Mouse (Mus musculus) G1E (cell line): ENCODE measurements around the gene Retreg1. TPM values are rescaled to one million over a fixed set of nuclear protein-coding genes. Genes with fewer than 3 reads are reported as not detected.
A peak's percentile ranks its signal among the peaks of the same experiment; 100 is the strongest.
"Not testable (repeated sequence)": the region's sequence is repeated elsewhere in the genome, so short reads cannot be mapped to it uniquely, and the experiment has no call there.

Source experiments
- ATAC-seq: 2 replicates; pipeline ENCODE4 v1.8.0; 2016; ENCODE audit warnings: mild to moderate bottlenecking; ENCODE audit not compliant: insufficient number of reproducible peaks, poor library complexity, low FRiP score, severe bottlenecking; ENCODE audit errors: extremely low read depth
- DNase-seq: peaks from one replicate; pipeline ENCODE4 v3.0.0; 2012; ENCODE audit warnings: low spot score
- H3K27me3 ChIP-seq: 2 replicates; pipeline ENCODE4 v1.6.1; 2012; ENCODE audit warnings: mild to moderate bottlenecking, low read length, inconsistent platforms; ENCODE audit not compliant: insufficient read depth
- H3K36me3 ChIP-seq: replicated peaks from 2 replicates; pipeline ENCODE3; 2012; ENCODE audit warnings: mild to moderate bottlenecking, inconsistent platforms
- H3K4me1 ChIP-seq: 2 replicates; pipeline ENCODE4 v1.6.1; 2012; ENCODE audit warnings: low read depth, low read length, inconsistent platforms, mixed read lengths; ENCODE audit not compliant: insufficient read depth
- H3K4me3 ChIP-seq: 2 replicates; pipeline ENCODE4 v1.5.1; 2012; ENCODE audit warnings: low read depth, mild to moderate bottlenecking, inconsistent platforms, low read length, moderate library complexity, mixed read lengths
- H3K9me3 ChIP-seq: replicated peaks from 2 replicates; pipeline ENCODE4 v1.6.1; 2012; ENCODE audit warnings: inconsistent platforms
- CTCF ChIP-seq: IDR thresholded peaks from 2 replicates; pipeline ENCODE4 v1.5.1; 2012; ENCODE audit warnings: low read depth, low read length, inconsistent platforms, mixed read lengths
- GATA1 ChIP-seq: IDR thresholded peaks from 2 replicates; pipeline ENCODE4 v1.6.1; 2012; ENCODE audit warnings: borderline replicate concordance, low read length, inconsistent platforms, mixed read lengths
- GATA2 ChIP-seq: IDR thresholded peaks from 2 replicates; pipeline ENCODE4 v1.6.1; 2012; ENCODE audit warnings: low read depth, low read length, inconsistent platforms, borderline replicate concordance
- POLR2AphosphoS5 ChIP-seq: IDR thresholded peaks from 2 replicates; pipeline ENCODE4 v1.6.1; 2012; ENCODE audit warnings: low read depth, low read length, inconsistent platforms; ENCODE audit not compliant: insufficient replicate concordance
- TAL1 ChIP-seq: conservative IDR thresholded peaks from 2 replicates; pipeline ENCODE4 v1.6.1; 2012; ENCODE audit warnings: low read depth, low read length, inconsistent platforms, mixed read lengths
- polyA plus RNA-seq: library from polyadenylated mRNA; stranded (reverse); fragments of >175 nt; gene quantifications from 2 replicates; pipeline ENCODE4 v1.2.3, GENCODE M21; 2012
- total RNA-seq, 2 experiments: library from RNA; stranded (forward) in 1 of 2; stranded (reverse) in 1 of 2; fragments of 200-1000 nt in 1 of 2; fragments of >200 nt in 1 of 2; fragmentation: Nextera tagmentation in 1 of 2; gene quantifications; 2 replicates each; pipeline ENCODE4 v1.2.3; 2014 to 2017

The Retreg1 gene
- total and polyA plus RNA-seq, 3 experiments = 0.16 TPM; not detected in 2

DNA sequence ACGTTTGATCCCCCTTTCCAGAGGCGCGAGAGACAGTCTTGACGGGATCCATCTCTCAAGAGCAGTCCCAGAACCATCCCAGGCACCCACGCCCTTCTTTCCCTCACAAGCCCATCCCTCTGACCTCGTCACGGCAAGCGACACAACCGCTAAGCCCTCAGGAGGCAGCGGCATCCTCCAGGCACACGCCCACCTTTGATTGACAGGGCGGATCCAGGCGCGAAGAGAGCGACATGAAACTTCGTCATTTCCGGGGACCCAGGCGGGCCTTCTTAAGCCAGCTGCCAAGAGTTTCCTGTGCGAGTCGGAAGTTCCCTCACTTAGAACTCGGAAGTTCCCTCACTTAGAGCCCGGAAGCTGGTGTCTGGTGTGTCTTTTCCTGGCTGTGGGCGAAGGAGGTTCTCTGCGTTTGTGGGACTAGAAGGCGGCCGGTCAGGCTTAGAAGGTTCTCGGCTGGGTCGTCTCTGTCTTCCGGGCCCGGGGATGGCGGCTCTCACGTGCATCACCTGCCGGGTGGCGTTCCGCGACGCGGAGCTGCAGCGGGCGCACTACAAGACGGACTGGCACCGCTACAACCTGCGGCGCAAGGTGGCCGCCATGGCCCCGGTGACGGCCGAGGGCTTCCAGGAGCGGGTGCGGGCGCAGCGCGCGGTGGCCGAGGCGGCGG, 141.2 kb downstream of the Retreg1 start, which contains the start of gene Zfp622:
Zfp622 (plus strand) TSS at position 300 of the 667 bp plus-strand sequence.
- H3K27me3 ChIP-seq = no peaks in the 10 kb centered on the region
- DNase-seq = peak; percentile 81
- ATAC-seq = peak; percentile 99

DNA sequence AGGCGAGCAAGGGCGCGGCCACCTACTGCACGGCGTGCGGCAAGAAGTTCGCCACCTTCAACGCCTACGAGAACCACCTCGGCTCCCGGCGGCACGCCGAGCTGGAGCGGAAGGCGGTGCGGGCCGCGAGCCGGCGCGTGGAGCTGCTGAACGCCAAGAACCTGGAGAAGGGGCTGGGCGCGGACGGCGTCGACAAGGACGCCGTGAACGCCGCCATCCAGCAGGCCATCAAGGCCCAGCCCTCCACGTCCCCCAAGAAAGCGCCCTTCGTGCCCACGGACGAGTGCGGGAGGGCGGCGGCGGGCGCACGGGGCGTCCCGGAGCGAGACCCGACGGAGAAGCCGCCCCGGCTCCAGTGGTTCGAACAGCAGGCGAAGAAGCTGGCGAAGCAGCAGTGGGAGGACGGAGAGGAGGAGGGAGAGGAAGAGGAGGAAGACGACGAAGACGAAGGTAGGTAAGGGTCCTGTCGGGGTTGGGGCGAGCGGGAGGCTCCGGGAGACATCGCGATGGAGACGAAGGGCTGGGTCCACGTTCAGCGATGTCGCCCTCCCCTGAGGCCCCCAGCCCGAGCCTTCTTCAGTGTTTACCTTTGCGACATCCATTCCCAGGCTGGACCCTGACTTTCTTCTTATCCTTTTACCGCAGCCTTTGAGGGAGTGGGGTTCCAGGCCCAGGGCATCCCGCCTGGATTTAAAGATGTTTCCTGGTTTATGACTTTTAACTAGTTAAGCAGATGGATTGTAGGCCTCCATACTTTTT, 141.9 kb downstream of the Retreg1 start:
- no peaks in the 10 kb centered on the region for H3K27me3 ChIP-seq
- no peak for ATAC-seq
- peak overlapping the region; percentile 99 for H3K4me3 ChIP-seq
- no peaks in the 10 kb centered on the region for H3K9me3 ChIP-seq
- H3K36me3 ChIP-seq = peaks cover 35% of the 10 kb centered on the region
- no peak for TF ChIP-seq POLR2AphosphoS5
- no peak for TF ChIP-seq GATA1
- TF ChIP-seq GATA2 = no peak
- no peak for TF ChIP-seq CTCF
- no peak for TF ChIP-seq TAL1
- peaks cover 28% of the 10 kb centered on the region for H3K4me1 ChIP-seq
- peak; percentile 2 for DNase-seq

More for the DNA sequence above, 141.2 kb downstream of the Retreg1 start, which contains the start of gene Zfp622:
- no peak for TF ChIP-seq CTCF
- no peak for TF ChIP-seq GATA2
- no peak for TF ChIP-seq TAL1
- TF ChIP-seq POLR2AphosphoS5 = no peak
- no peak for TF ChIP-seq GATA1
- H3K9me3 ChIP-seq = no peaks in the 10 kb centered on the region
- H3K4me1 ChIP-seq = peaks cover 28% of the 10 kb centered on the region
- peak within 1 kb of the TSS; percentile 99 for H3K4me3 ChIP-seq
- peaks cover 29% of the 10 kb centered on the region for H3K36me3 ChIP-seq

DNA sequence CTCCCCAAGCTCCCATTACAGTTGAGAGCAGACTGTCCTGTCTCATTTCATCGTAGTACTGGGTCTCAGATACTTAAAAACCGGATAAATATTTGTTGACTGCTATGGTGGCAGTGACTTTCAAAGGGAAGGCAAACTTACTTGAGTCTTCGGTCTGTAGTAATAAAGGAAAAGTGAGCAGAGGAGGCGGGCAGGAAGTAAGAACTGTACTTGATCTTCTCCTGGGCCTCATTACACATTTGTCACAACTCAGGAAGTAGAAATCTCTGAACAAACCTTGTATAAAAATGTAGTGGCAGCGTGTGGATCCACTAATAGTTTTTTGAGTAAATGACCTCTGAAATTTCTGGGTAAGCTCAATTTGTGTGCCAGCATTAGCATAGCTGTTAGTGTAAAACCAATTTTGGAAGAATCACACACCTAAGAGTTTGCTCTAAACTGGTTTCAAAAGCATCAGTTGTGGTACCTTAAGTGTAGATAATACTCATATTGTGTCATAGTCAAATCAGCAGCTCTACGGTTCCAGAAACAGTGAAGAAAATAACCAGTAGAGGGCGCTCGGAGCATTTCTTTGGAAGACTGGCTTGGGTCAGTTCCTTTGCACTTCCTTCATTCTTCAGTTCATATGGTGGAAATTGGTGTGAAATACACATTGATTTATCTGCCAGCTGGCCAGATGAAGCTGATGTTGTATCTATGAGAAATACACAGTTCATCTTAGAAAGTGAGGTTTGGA, 150.2 kb downstream of the Retreg1 start:
- H3K9me3 ChIP-seq = no peaks in the 10 kb centered on the region
- DNase-seq = peak; percentile 4

DNA sequence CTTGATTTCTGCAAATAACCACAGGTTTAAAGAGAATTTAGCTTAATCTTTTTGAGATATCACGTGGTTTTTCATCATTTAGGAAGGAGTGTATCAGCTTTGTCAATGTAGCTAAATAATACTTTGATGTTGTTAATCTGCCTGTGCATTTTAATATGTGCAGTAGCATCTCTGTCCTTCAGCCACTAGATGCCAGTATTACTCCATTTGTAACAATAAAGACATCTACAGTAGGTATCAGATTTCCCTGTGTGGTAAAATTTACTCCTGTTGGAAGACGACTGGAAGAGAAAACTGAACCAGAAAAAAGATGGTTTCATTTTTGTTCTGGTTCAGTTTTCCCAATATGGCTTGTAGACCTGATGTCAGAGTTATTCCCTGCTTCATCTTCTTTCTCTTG, 152.5 kb downstream of the Retreg1 start:
- H3K27me3 ChIP-seq = no peaks in the 10 kb centered on the region
- H3K4me3 ChIP-seq = no peak overlapping the region
- peaks cover 70% of the 10 kb centered on the region for H3K36me3 ChIP-seq
- H3K4me1 ChIP-seq = 0 out of 2 replicates have a peak, but pooled peaks cover under 1% of the 10 kb centered on the region
- ATAC-seq (no peak), DNase-seq (no peak)
- H3K9me3 ChIP-seq = no peaks in the 10 kb centered on the region
- TF ChIP-seq CTCF (no peak), GATA1 (no peak), TAL1 (no peak), GATA2 (no peak), POLR2AphosphoS5 (no peak)

More for the DNA sequence above, 150.2 kb downstream of the Retreg1 start:
- no peak for TF ChIP-seq GATA2
- no peak for TF ChIP-seq POLR2AphosphoS5
- TF ChIP-seq GATA1 = no peak
- no peak for TF ChIP-seq TAL1
- no peak for TF ChIP-seq CTCF
- no peak overlapping the region for H3K4me3 ChIP-seq
- ATAC-seq = peak; percentile 56; the same call in 1 of the 2 replicates
- 0 out of 2 replicates have a peak, but pooled peaks cover 7% of the 10 kb centered on the region for H3K4me1 ChIP-seq
- H3K36me3 ChIP-seq = peaks cover 86% of the 10 kb centered on the region
- H3K27me3 ChIP-seq = no peaks in the 10 kb centered on the region

DNA sequence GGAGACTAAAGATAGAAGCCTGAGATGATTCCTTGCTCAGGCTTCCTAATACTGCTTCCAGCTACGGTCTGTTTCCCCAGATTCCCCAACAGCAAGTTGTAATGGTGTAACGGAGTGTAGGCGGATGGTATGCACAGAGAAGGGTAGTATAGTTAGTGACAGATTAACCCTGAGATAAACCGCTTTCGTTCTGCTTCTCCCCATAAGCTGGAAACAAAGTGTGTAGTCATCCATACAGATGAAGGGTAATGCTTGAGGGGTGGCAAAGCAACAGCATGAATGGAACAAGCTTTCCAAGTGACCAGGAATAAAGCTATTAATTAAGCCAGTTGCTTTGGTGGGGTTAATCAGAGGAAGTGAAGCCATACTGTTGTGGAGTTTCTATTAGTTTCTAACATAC, 156.6 kb downstream of the Retreg1 start:
- ATAC-seq, DNase-seq, H3K27me3 ChIP-seq, H3K4me3 ChIP-seq, H3K4me1 ChIP-seq, H3K9me3 ChIP-seq: not testable (repeated sequence)
- peaks cover 34% of the 10 kb centered on the region for H3K36me3 ChIP-seq

DNA sequence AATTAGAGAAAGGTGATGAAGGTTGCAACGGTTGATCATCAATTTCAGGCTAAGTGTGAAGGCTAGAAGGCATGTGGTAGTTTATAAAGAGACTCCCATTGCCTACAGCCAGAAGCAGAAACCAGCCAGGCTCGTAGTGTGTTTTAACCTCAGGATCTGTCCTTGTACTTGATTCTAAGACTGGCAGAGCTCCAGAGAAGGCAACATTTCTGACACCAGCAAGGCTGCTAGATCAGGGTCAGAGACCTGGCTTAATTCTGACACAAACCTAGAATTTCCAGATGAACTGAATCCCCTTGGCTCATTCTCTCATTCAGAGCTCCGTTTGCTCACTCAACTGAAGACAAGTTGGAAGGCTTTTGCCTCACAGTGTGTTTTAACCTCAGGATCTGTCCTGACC, 165.6 kb downstream of the Retreg1 start:
- Histone ChIP-seq H3K9me3 (no peaks in the 10 kb centered on the region), H3K4me1 (no peaks in the 10 kb centered on the region), H3K36me3 (no peaks in the 10 kb centered on the region), H3K4me3 (no peak overlapping the region), H3K27me3 (peaks cover 3% of the 10 kb centered on the region; the same call in 1 of the 2 replicates)
- no peak for TF ChIP-seq TAL1
- no peak for TF ChIP-seq GATA2
- no peak for TF ChIP-seq CTCF
- TF ChIP-seq GATA1 = no peak
- TF ChIP-seq POLR2AphosphoS5 = no peak
- no peak for DNase-seq
- no peak for ATAC-seq
